Mouse (Mus musculus) neural tube, embryonic 14.5 days (tissue): ENCODE results near the gene Lyve1. TPM values are rescaled to one million over a fixed set of nuclear protein-coding genes. Genes with fewer than 3 reads are reported as not detected.
A peak's percentile ranks its signal among the peaks of the same experiment; 100 is the strongest.

Source experiments
- ATAC-seq: fragments of 200-750 bp; cut with Nextera tagmentation; 2 replicates; pipeline ENCODE4 v1.8.0; 2017; ENCODE audit warnings: low read depth, mild to moderate bottlenecking, moderate TSS enrichment, moderate library complexity
- H3K27ac ChIP-seq: fragments of 300-500 bp; sonication (generic); 2 replicates; pipeline ENCODE4 v1.5.1; 2014; ENCODE audit warnings: low read depth, mild to moderate bottlenecking, control low read depth, low read length, moderate library complexity, mixed read lengths
- H3K27me3 ChIP-seq: fragments of 300-500 bp; sonication (generic); 2 replicates; pipeline ENCODE4 v1.6.1; 2014; ENCODE audit warnings: low read length; ENCODE audit not compliant: control insufficient read depth, insufficient read depth
- H3K36me3 ChIP-seq: fragments of 300-500 bp; sonication (generic); 2 replicates; pipeline ENCODE4 v1.6.1; 2014; ENCODE audit warnings: low read length, mixed read lengths; ENCODE audit not compliant: control insufficient read depth, insufficient read depth
- H3K4me1 ChIP-seq: fragments of 300-500 bp; sonication (generic); 2 replicates; pipeline ENCODE4 v1.6.1; 2014; ENCODE audit warnings: low read length; ENCODE audit not compliant: control insufficient read depth, insufficient read depth
- H3K4me2 ChIP-seq: fragments of 300-500 bp; sonication (generic); 2 replicates; pipeline ENCODE4 v1.6.1; 2014; ENCODE audit warnings: mild to moderate bottlenecking, low read depth, low read length, control low read depth
- H3K4me3 ChIP-seq: fragments of 300-500 bp; sonication (generic); 2 replicates; pipeline ENCODE4 v1.5.1; 2014; ENCODE audit warnings: low read depth, low read length, control low read depth, mixed read lengths
- H3K9ac ChIP-seq: fragments of 300-500 bp; sonication (generic); replicated peaks from 2 replicates; pipeline ENCODE4 v1.6.1; 2014; ENCODE audit warnings: low read depth, mild to moderate bottlenecking, control low read depth, low read length, mixed read lengths
- H3K9me3 ChIP-seq: fragments of 300-500 bp; sonication (generic); 2 replicates; pipeline ENCODE4 v1.6.1; 2016; ENCODE audit warnings: low read length; ENCODE audit not compliant: control insufficient read depth
- WGBS: fragments of 180-500 bp; shearing (Covaris S2); extraction: QIAGEN DNeasy Blood & Tissue Kit; methylation state at CpG from one replicate; pipeline ENCODE4 v1.1.7; 2014; 5-methylcytosine and 5-hydroxymethylcytosine counted together
- polyA plus RNA-seq: library from polyadenylated mRNA; unstranded; fragments of >200 nt; fragmentation: Nextera tagmentation; extraction: Ambion mirVana; gene quantifications from 2 replicates; pipeline ENCODE4 v1.2.1, GENCODE M21; 2014

Gene Lyve1
- polyA plus RNA-seq, 1 experiment from 2014 or later, result 0.44 TPM

GRCm38 (mm10) chr7:110822055-110822454, 41.0 kb downstream of the Lyve1 start:
- Histone ChIP-seq H3K36me3 (peaks cover 8% of the 10 kb centered on the region), H3K4me3 (no peak overlapping the region), H3K27ac (no peak overlapping the region), H3K4me2 (no peak overlapping the region), H3K27me3 (no peaks in the 10 kb centered on the region), H3K4me1 (no peaks in the 10 kb centered on the region), H3K9ac (no peak overlapping the region), H3K9me3 (no peaks in the 10 kb centered on the region)
- no peak for ATAC-seq
- 56% methylated on average over 4 of the region's 4 CpGs for WGBS

DNA sequence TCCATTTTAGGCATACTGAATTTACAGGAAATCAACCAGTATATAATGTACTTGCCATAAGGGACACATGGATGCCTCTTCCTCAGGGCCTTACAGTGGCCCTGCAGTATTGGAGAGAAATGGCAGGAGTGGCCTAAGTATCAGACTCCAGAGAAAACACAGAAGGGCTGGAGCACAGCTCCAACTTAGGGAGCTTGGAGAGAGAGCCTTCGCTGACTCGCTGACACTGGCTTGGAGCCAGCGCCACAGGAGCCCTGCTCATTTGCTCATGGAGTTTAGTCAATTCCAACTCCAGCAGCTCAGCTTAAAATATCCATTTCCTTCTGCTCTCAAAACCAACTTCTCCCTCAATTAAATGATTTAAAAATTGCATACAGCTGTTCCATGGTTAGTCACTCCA, 41.4 kb downstream of the Lyve1 start:
- ATAC-seq, result no peak
- no peak overlapping the region for H3K9ac ChIP-seq
- H3K27ac ChIP-seq, result no peak overlapping the region
- no peaks in the 10 kb centered on the region for H3K4me1 ChIP-seq
- 41% methylated on average over 3 of the region's 3 CpGs for WGBS
- no peak overlapping the region for H3K4me2 ChIP-seq
- H3K36me3 ChIP-seq, result peaks cover 8% of the 10 kb centered on the region
- H3K4me3 ChIP-seq, result no peak overlapping the region
- H3K9me3 ChIP-seq, result no peaks in the 10 kb centered on the region
- no peaks in the 10 kb centered on the region for H3K27me3 ChIP-seq

DNA sequence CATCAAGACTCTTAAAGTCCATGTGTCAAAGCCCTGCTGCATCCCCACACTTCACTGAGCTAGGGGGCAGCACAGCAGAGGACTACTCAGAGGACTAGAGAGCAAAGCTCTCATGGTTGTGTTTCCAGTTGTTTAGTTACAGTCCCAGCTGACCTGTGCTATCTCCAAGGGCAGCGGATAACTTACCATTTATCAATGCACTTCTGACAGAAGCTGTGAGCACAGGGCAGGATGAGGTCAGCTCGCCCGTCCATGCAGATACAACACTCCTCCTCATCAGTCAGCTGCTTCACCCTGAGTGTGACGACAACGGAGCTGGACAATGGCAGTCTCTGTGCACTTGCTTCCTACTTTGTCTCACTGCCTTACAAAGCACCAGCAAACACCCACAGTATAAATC, 42.0 kb downstream of the Lyve1 start:
- H3K9me3 ChIP-seq, result no peaks in the 10 kb centered on the region
- no peaks in the 10 kb centered on the region for H3K27me3 ChIP-seq
- peak; percentile 38; the same call in 1 of the 2 replicates for ATAC-seq
- H3K4me1 ChIP-seq, result no peaks in the 10 kb centered on the region
- H3K9ac ChIP-seq, result no peak overlapping the region
- H3K36me3 ChIP-seq, result peaks cover 8% of the 10 kb centered on the region
- H3K4me3 ChIP-seq, result no peak overlapping the region
- H3K27ac ChIP-seq, result no peak overlapping the region
- 17% methylated on average over 5 of the region's 5 CpGs for WGBS
- H3K4me2 ChIP-seq, result no peak overlapping the region

- Histone ChIP-seq H3K9me3 (no peaks in the 10 kb centered on the region), H3K4me3 (no peak overlapping the region), H3K4me2 (no peak overlapping the region), H3K27ac (no peak overlapping the region), H3K36me3 (peaks cover 3% of the 10 kb centered on the region; the same call in 1 of the 2 replicates), H3K9ac (no peak overlapping the region), H3K4me1 (no peaks in the 10 kb centered on the region), H3K27me3 (no peaks in the 10 kb centered on the region)
- 86% methylated on average over 11 of the region's 11 CpGs for WGBS
- ATAC-seq, result no peak
Measured at GRCm38 (mm10) chr7:110818787-110819350, 44.2 kb downstream of the Lyve1 start.

DNA sequence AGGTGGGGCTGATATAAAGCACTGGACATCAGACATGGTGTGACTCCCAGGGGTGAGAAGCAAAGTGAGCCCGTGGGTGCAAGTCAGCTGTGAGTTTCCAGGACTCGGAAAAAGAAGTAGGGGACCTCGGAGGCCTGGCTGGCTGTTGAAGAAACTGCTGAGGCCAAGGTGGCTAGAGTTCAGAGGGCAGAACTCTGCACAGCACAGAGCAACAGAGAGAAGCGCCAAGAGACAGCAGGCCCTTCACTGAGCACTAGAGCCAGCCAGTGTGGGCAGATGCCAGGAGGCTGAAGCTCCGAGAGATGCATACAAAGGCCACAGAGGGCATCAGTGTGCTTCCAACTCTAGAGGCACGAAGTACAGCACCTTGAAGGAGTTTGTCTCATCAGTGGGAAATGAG, 44.8 kb downstream of the Lyve1 start:
- Histone ChIP-seq H3K4me1 (no peaks in the 10 kb centered on the region), H3K9me3 (no peaks in the 10 kb centered on the region), H3K27me3 (no peaks in the 10 kb centered on the region), H3K36me3 (peaks cover 3% of the 10 kb centered on the region; the same call in 1 of the 2 replicates), H3K27ac (no peak overlapping the region), H3K4me3 (no peak overlapping the region), H3K9ac (no peak overlapping the region), H3K4me2 (no peak overlapping the region)
- no peak for ATAC-seq
- WGBS, result 89% methylated on average over 6 of the region's 6 CpGs

GRCm38 (mm10) chr7:110816037-110816436, 47.0 kb downstream of the Lyve1 start:
- no peaks in the 10 kb centered on the region for H3K4me1 ChIP-seq
- H3K27ac ChIP-seq, result no peak overlapping the region
- H3K36me3 ChIP-seq, result no peaks in the 10 kb centered on the region
- H3K27me3 ChIP-seq, result no peaks in the 10 kb centered on the region
- no peaks in the 10 kb centered on the region for H3K9me3 ChIP-seq
- no peak overlapping the region for H3K4me2 ChIP-seq
- H3K9ac ChIP-seq, result no peak overlapping the region
- no peak overlapping the region for H3K4me3 ChIP-seq
- 73% methylated on average over 5 of the region's 5 CpGs for WGBS
- no peak; the same call in 1 of the 2 replicates for ATAC-seq

DNA sequence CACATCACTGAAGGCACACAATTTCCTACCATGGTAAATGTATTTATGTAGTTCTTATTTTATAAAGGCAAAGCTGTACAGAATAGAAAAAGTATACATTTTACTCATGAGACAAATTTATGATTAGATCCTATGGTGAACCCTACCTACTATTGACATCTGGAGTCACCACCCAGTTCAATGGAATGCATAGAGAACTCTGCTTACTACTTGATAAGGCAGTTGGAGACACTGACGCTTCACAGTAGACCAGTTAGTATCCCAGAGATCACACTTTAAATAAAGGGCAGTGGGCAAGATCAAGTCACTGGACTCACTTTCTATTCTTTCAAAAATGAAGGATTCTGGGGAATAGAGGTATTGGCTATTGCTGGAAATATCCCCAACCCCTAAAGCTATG, 49.1 kb downstream of the Lyve1 start:
- 91% methylated on average over 1 of the region's 1 CpGs for WGBS
- H3K4me2 ChIP-seq, result no peak overlapping the region
- no peaks in the 10 kb centered on the region for H3K9me3 ChIP-seq
- H3K9ac ChIP-seq, result no peak overlapping the region
- H3K4me1 ChIP-seq, result no peaks in the 10 kb centered on the region
- H3K27me3 ChIP-seq, result no peaks in the 10 kb centered on the region
- H3K36me3 ChIP-seq, result no peaks in the 10 kb centered on the region
- no peak overlapping the region for H3K27ac ChIP-seq
- ATAC-seq, result no peak
- H3K4me3 ChIP-seq, result no peak overlapping the region

DNA sequence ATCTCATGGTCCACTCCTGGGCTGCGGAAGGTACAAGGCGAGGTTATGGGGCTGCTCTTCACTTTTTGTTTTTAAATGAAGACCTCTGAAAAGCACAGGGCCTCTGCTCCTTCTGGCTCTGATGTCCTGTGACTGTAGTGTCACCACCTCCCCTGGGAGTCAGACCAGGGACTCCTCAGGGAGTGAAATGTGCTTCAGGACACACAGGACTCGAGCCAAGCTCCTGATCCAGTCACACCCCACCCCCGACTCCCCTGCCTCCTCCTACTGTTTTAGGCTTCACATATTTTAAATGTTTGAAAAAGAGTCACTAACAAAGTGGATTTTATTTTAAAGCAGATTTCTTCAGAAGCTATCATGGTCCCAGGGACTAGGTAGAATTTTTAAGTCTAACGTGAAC, 51.5 kb downstream of the Lyve1 start:
- no peak overlapping the region for H3K27ac ChIP-seq
- no peak for ATAC-seq
- H3K9ac ChIP-seq, result no peak overlapping the region
- H3K36me3 ChIP-seq, result no peaks in the 10 kb centered on the region
- no peak overlapping the region for H3K4me3 ChIP-seq
- no peaks in the 10 kb centered on the region for H3K27me3 ChIP-seq
- H3K4me1 ChIP-seq, result no peaks in the 10 kb centered on the region
- H3K9me3 ChIP-seq, result no peaks in the 10 kb centered on the region
- H3K4me2 ChIP-seq, result no peak overlapping the region
- WGBS, result 90% methylated on average over 5 of the region's 5 CpGs

GRCm38 (mm10) chr7:110810995-110811394, 52.0 kb downstream of the Lyve1 start:
- no peak overlapping the region for H3K9ac ChIP-seq
- H3K27me3 ChIP-seq, result no peaks in the 10 kb centered on the region
- ATAC-seq, result no peak
- H3K27ac ChIP-seq, result no peak overlapping the region
- WGBS, result 85% methylated on average over 8 of the region's 8 CpGs
- no peaks in the 10 kb centered on the region for H3K36me3 ChIP-seq
- no peak overlapping the region for H3K4me3 ChIP-seq
- no peak overlapping the region for H3K4me2 ChIP-seq
- no peaks in the 10 kb centered on the region for H3K4me1 ChIP-seq
- no peaks in the 10 kb centered on the region for H3K9me3 ChIP-seq
